Mouse (Mus musculus) thymus, adult 2 months (tissue): ENCODE data around the gene Gm44805.

Experiments
- CTCF ChIP-seq: fragments of 200-500 bp; IDR thresholded peaks from 2 replicates; pipeline ENCODE4 v1.5.1; 2012; ENCODE audit warnings: mild to moderate bottlenecking, control low read depth, low read length, moderate library complexity, borderline replicate concordance; ENCODE audit not compliant: control insufficient read depth, poor library complexity, insufficient read depth; ENCODE audit errors: extremely low read depth
- POLR2A ChIP-seq: fragments of 200-500 bp; IDR thresholded peaks from 2 replicates; pipeline ENCODE4 v1.6.1; 2012; ENCODE audit warnings: mild to moderate bottlenecking, low read length, control low read depth, moderate library complexity; ENCODE audit not compliant: control insufficient read depth, poor library complexity, insufficient read depth; ENCODE audit errors: extremely low read depth

- TF ChIP-seq CTCF = no peak
- TF ChIP-seq POLR2A = no peak
Measured at GRCm38 (mm10) chr7:19676662-19677061, 4.6 kb downstream of the Gm44805 start.
